Mouse (Mus musculus) lung, postnatal 0 days (tissue): ENCODE data around the gene Thbs4. TPM values are rescaled to one million over a fixed set of nuclear protein-coding genes. Genes with fewer than 3 reads are reported as not detected.
"Not testable (repeated sequence)": the region's sequence is repeated elsewhere in the genome, so short reads cannot be mapped to it uniquely, and the experiment has no call there.

ENCODE experiments used
- ATAC-seq: fragments of 200-750 bp; cut with Nextera tagmentation; 2 replicates; pipeline ENCODE4 v1.8.0; 2017; ENCODE audit warnings: moderate library complexity
- DNase-seq: peaks from one replicate; pipeline ENCODE4 v3.0.0-alpha.2; 2016; ENCODE audit warnings: low spot score
- H3K27ac ChIP-seq: fragments of 300-500 bp; sonication (generic); 2 replicates; pipeline ENCODE4 v1.5.1; 2014; ENCODE audit warnings: antibody characterized with exemption, mild to moderate bottlenecking, low read length, mixed read lengths
- H3K27me3 ChIP-seq: fragments of 300-500 bp; sonication (generic); replicated peaks from 2 replicates; pipeline ENCODE4 v1.6.1; 2014; ENCODE audit warnings: low read length, mixed read lengths; ENCODE audit not compliant: insufficient read depth
- H3K36me3 ChIP-seq: fragments of 300-500 bp; sonication (generic); 2 replicates; pipeline ENCODE4 v1.6.1; 2014; ENCODE audit warnings: low read length, mixed read lengths; ENCODE audit not compliant: insufficient read depth
- H3K4me1 ChIP-seq: fragments of 300-500 bp; sonication (generic); 2 replicates; pipeline ENCODE4 v1.6.1; 2014; ENCODE audit warnings: antibody characterized with exemption, low read depth, low read length, mixed read lengths; ENCODE audit not compliant: insufficient read depth
- H3K4me2 ChIP-seq: fragments of 300-500 bp; sonication (generic); replicated peaks from 2 replicates; pipeline ENCODE4 v1.6.1; 2014; ENCODE audit warnings: low read depth, mild to moderate bottlenecking, low read length, moderate library complexity, mixed read lengths
- H3K4me3 ChIP-seq: fragments of 300-500 bp; sonication (generic); 2 replicates; pipeline ENCODE4 v1.5.1; 2014; ENCODE audit warnings: low read depth, low read length
- H3K9ac ChIP-seq: fragments of 300-500 bp; sonication (generic); replicated peaks from 2 replicates; pipeline ENCODE4 v1.6.1; 2014; ENCODE audit warnings: low read depth, mild to moderate bottlenecking
- H3K9me3 ChIP-seq: fragments of 300-500 bp; sonication (generic); 2 replicates; pipeline ENCODE4 v1.6.1; 2016; ENCODE audit warnings: low read length, mixed read lengths
- CTCF ChIP-seq: IDR thresholded peaks from 2 replicates; pipeline ENCODE4 v1.5.1; 2016; ENCODE audit warnings: antibody characterized with exemption, mild to moderate bottlenecking
- EP300 ChIP-seq: IDR thresholded peaks from 2 replicates; pipeline ENCODE4 v1.6.1; 2016; ENCODE audit warnings: antibody characterized with exemption, mild to moderate bottlenecking, control low read depth
- WGBS: fragments of 180-500 bp; shearing (Covaris S2); extraction: QIAGEN DNeasy Blood & Tissue Kit; methylation state at CpG from one replicate; pipeline ENCODE4 v1.1.7; 2014; 5-methylcytosine and 5-hydroxymethylcytosine counted together
- polyA plus RNA-seq: library from polyadenylated mRNA; unstranded; fragments of >200 nt; fragmentation: Nextera tagmentation; extraction: Ambion mirVana; gene quantifications from 2 replicates; pipeline ENCODE4 v1.2.1, GENCODE M21; 2015

Thbs4 gene
- 0.76 and 0.81 TPM in 2 replicates for polyA plus RNA-seq

GRCm38 (mm10) chr13:92794462-92795214 is at the start of gene Thbs4:
Gene Thbs4, minus strand, starts transcription at chr13:92794818.
- no peaks in the 10 kb centered on the region for H3K9me3 ChIP-seq
- peaks cover 7% of the 10 kb centered on the region; the same call in 1 of the 2 replicates for H3K27me3 ChIP-seq
- ATAC-seq (no peak), DNase-seq (no peak)
- no peaks in the 10 kb centered on the region for H3K4me1 ChIP-seq
- no peaks in the 10 kb centered on the region for H3K36me3 ChIP-seq
- H3K27ac ChIP-seq, result no peak within 1 kb of the TSS
- H3K9ac ChIP-seq, result no peak within 1 kb of the TSS
- TF ChIP-seq CTCF, result no peak
- no peak for TF ChIP-seq EP300
- H3K4me2 ChIP-seq, result peak within 1 kb of the TSS; percentile 52
- WGBS, result 8% methylated on average over 24 of the region's 45 CpGs
- H3K4me3 ChIP-seq, result peak within 1 kb of the TSS; percentile 17; the same call in 1 of the 2 replicates

GRCm38 (mm10) chr13:92833162-92833561 is 38.5 kb upstream of the Thbs4 start:
- 76% methylated on average over 4 of the region's 4 CpGs for WGBS

GRCm38 (mm10) chr13:92828820-92829219 is 34.2 kb upstream of the Thbs4 start:
- no peak for ATAC-seq
- Histone ChIP-seq H3K4me3 (no peak overlapping the region), H3K27me3 (no peaks in the 10 kb centered on the region), H3K4me1 (no peaks in the 10 kb centered on the region), H3K4me2 (no peak overlapping the region), H3K9ac (no peak overlapping the region), H3K36me3 (no peaks in the 10 kb centered on the region), H3K9me3 (no peaks in the 10 kb centered on the region), H3K27ac (no peak overlapping the region)
- 53% methylated on average over 10 of the region's 10 CpGs for WGBS
- no peak for TF ChIP-seq CTCF
- TF ChIP-seq EP300, result no peak
- DNase-seq, result no peak

More at GRCm38 (mm10) chr13:92833162-92833561, 38.5 kb upstream of the Thbs4 start:
- no peak for DNase-seq
- H3K4me1 ChIP-seq, result no peaks in the 10 kb centered on the region
- H3K4me3 ChIP-seq, result no peak overlapping the region
- H3K27me3 ChIP-seq, result no peaks in the 10 kb centered on the region
- H3K36me3 ChIP-seq, result no peaks in the 10 kb centered on the region
- ATAC-seq, result no peak
- no peaks in the 10 kb centered on the region for H3K9me3 ChIP-seq
- H3K4me2 ChIP-seq, result no peak overlapping the region
- no peak for TF ChIP-seq CTCF
- TF ChIP-seq EP300, result no peak
- H3K27ac ChIP-seq, result no peak overlapping the region
- H3K9ac ChIP-seq, result no peak overlapping the region

GRCm38 (mm10) chr13:92817357-92817756 is 22.7 kb upstream of the Thbs4 start:
- WGBS, result 54% methylated on average over 3 of the region's 3 CpGs
- no peaks in the 10 kb centered on the region for H3K27me3 ChIP-seq
- DNase-seq (peak; percentile 20), ATAC-seq (no peak)
- H3K4me2 ChIP-seq, result no peak overlapping the region
- TF ChIP-seq CTCF, result no peak
- TF ChIP-seq EP300, result no peak
- no peaks in the 10 kb centered on the region for H3K4me1 ChIP-seq
- H3K36me3 ChIP-seq, result no peaks in the 10 kb centered on the region
- no peak overlapping the region for H3K9ac ChIP-seq
- H3K9me3 ChIP-seq, result no peaks in the 10 kb centered on the region
- H3K27ac ChIP-seq, result no peak overlapping the region
- H3K4me3 ChIP-seq, result no peak overlapping the region

GRCm38 (mm10) chr13:92816329-92816728 is 21.7 kb upstream of the Thbs4 start:
- ATAC-seq, result no peak

GRCm38 (mm10) chr13:92810592-92810991 is 16.0 kb upstream of the Thbs4 start:
- H3K4me2 ChIP-seq, H3K27me3 ChIP-seq, ATAC-seq, H3K9me3 ChIP-seq, H3K4me3 ChIP-seq, DNase-seq, H3K36me3 ChIP-seq, H3K27ac ChIP-seq, H3K9ac ChIP-seq, H3K4me1 ChIP-seq: not testable (repeated sequence)
- 64% methylated on average over 1 of the region's 1 CpGs for WGBS

More at GRCm38 (mm10) chr13:92816329-92816728, 21.7 kb upstream of the Thbs4 start:
- H3K4me2 ChIP-seq, result no peak overlapping the region
- DNase-seq, result no peak
- H3K9me3 ChIP-seq, result no peaks in the 10 kb centered on the region
- TF ChIP-seq CTCF, result no peak
- TF ChIP-seq EP300, result no peak
- no peak overlapping the region for H3K4me3 ChIP-seq
- no peak overlapping the region for H3K27ac ChIP-seq
- no peaks in the 10 kb centered on the region for H3K4me1 ChIP-seq
- 69% methylated on average over 5 of the region's 5 CpGs for WGBS
- H3K9ac ChIP-seq, result no peak overlapping the region
- no peaks in the 10 kb centered on the region for H3K27me3 ChIP-seq
- no peaks in the 10 kb centered on the region for H3K36me3 ChIP-seq
